Mouse (Mus musculus) thymus, postnatal 36 days (tissue): ENCODE data around the gene Pcgf2.
"Not testable (repeated sequence)": the region's sequence is repeated elsewhere in the genome, so short reads cannot be mapped to it uniquely, and the experiment has no call there.

Source experiments
- DNase-seq, 2 experiments: peaks; one replicate each; pipeline ENCODE4 v3.0.0; 2022; ENCODE audit warnings: mixed read lengths in 2 of 2

The Pcgf2 gene

GRCm38 (mm10) chr11:97717369-97718280 is 17.3 kb upstream of the Pcgf2 start:
- no peak for DNase-seq

- no peak for DNase-seq
Observed at GRCm38 (mm10) chr11:97716021-97716420, 15.7 kb upstream of the Pcgf2 start.

GRCm38 (mm10) chr11:97714784-97715760 is 14.8 kb upstream of the Pcgf2 start:
- no peak for DNase-seq

- no peak for DNase-seq
Observed at GRCm38 (mm10) chr11:97714356-97714755, 14.1 kb upstream of the Pcgf2 start.

GRCm38 (mm10) chr11:97713896-97714295 is 13.6 kb upstream of the Pcgf2 start:
- DNase-seq = no peak

- no peak for DNase-seq
Observed at GRCm38 (mm10) chr11:97712286-97712685, 12.0 kb upstream of the Pcgf2 start.

GRCm38 (mm10) chr11:97711200-97711900 is 11.1 kb upstream of the Pcgf2 start:
- no peak for DNase-seq

GRCm38 (mm10) chr11:97710067-97710466 is 9.8 kb upstream of the Pcgf2 start:
- DNase-seq = not testable (repeated sequence)

GRCm38 (mm10) chr11:97703039-97703826 is 2.9 kb upstream of the Pcgf2 start, which contains the start of gene Psmb3:
Psmb3 (plus strand) TSS chr11:97703399.
- peak; percentile 95 to 97 for DNase-seq

- DNase-seq = peak; percentile 81 to 82
Observed at GRCm38 (mm10) chr11:97702393-97702745, 2.1 kb upstream of the Pcgf2 start.

- DNase-seq = no peak
Observed at GRCm38 (mm10) chr11:97701581-97702392, 1.5 kb upstream of the Pcgf2 start.

GRCm38 (mm10) chr11:97700746-97701580 is 666 bp upstream of the Pcgf2 start:
- no peak for DNase-seq

- DNase-seq = peak in 1 of 2 experiments; percentile 49
Observed at GRCm38 (mm10) chr11:97699626-97700002, 683 bp downstream of the Pcgf2 start.

GRCm38 (mm10) chr11:97698741-97699611 is 1.3 kb downstream of the Pcgf2 start:
- DNase-seq = peak in 1 of 2 experiments; percentile 57

GRCm38 (mm10) chr11:97697891-97698529 is 2.3 kb downstream of the Pcgf2 start:
- DNase-seq = no peak

GRCm38 (mm10) chr11:97697199-97697890 is 3.0 kb downstream of the Pcgf2 start:
- DNase-seq = no peak

GRCm38 (mm10) chr11:97696669-97697068 is 3.6 kb downstream of the Pcgf2 start:
- DNase-seq = no peak
